Mouse (Mus musculus) liver, embryonic 14.5 days (tissue): ENCODE measurements at regions not wholly inside any gene's neighbourhood (a gene's known extent, or its start where the extent isn't known, plus 50 kb on each side); places are given as distances from the start of the nearest gene placed in this dataset.

ENCODE experiments used
- CTCF ChIP-seq: IDR thresholded peaks from 2 replicates; pipeline ENCODE4 v1.5.1; 2016; ENCODE audit warnings: antibody characterized with exemption, low read depth, control low read depth
- EP300 ChIP-seq: IDR thresholded peaks from 2 replicates; pipeline ENCODE4 v1.6.1; 2016; ENCODE audit warnings: antibody characterized with exemption, low read depth

GRCm38 (mm10) chr19:30302281-30302680, 69.5 kb downstream of the Mbl2 start:
- TF ChIP-seq CTCF (no peak), EP300 (no peak)
